Mouse (Mus musculus) thymus, adult 2 months (tissue): ENCODE data around the gene Fndc7.

ENCODE experiments used
- CTCF ChIP-seq: fragments of 200-500 bp; IDR thresholded peaks from 2 replicates; pipeline ENCODE4 v1.5.1; 2012; ENCODE audit warnings: mild to moderate bottlenecking, control low read depth, low read length, moderate library complexity, borderline replicate concordance; ENCODE audit not compliant: control insufficient read depth, poor library complexity, insufficient read depth; ENCODE audit errors: extremely low read depth
- POLR2A ChIP-seq: fragments of 200-500 bp; IDR thresholded peaks from 2 replicates; pipeline ENCODE4 v1.6.1; 2012; ENCODE audit warnings: mild to moderate bottlenecking, low read length, control low read depth, moderate library complexity; ENCODE audit not compliant: control insufficient read depth, poor library complexity, insufficient read depth; ENCODE audit errors: extremely low read depth

DNA sequence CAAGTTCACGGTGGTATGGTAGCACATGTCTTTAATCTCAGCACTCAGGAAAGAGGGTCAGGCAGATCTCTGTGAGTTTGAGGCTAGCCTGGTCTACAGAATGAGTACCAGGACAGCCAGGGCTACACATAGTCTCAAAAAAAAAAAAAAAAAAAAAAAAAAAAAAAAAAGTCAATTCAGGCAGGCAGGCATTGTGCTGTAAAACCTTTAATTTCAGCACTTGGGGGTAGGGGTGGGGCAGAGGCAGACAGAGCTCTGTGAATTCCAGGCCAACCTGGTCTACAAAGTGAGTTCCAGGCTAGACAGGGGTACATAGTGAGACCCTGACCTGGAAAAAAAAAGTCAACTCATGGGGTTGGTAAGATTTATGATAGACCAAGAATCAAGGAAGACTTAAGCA is 32.1 kb downstream of the Fndc7 start:
- TF ChIP-seq CTCF (no peak), POLR2A (no peak)
